Mouse (Mus musculus): ENCODE data around the gene Speer4d.
"Not testable (repeated sequence)": the region's sequence is repeated elsewhere in the genome, so short reads cannot be mapped to it uniquely, and the experiment has no call there.

- TF ChIP-seq CTCF (IDR thresholded peaks at IDR 0.05; ENCODE audit: borderline replicate concordance, control insufficient read depth, extremely low read depth, insufficient read depth, low read length, poor library complexity); POLR2A (IDR thresholded peaks at IDR 0.05; ENCODE audit: control insufficient read depth, extremely low read depth, insufficient read depth, low read length, poor library complexity): not testable (repeated sequence)
Measured at GRCm38 (mm10) chr5:15602424-15602947, 16.4 kb upstream of the Speer4d start.
